Mouse (Mus musculus) liver, embryonic 14.5 days (tissue): ENCODE data around the gene Ahsg. TPM values are rescaled to one million over a fixed set of nuclear protein-coding genes. Genes with fewer than 3 reads are reported as not detected.

ENCODE experiments used
- ATAC-seq: fragments of 200-750 bp; cut with Nextera tagmentation; 2 replicates; pipeline ENCODE4 v1.8.0; 2017; ENCODE audit warnings: moderate number of reproducible peaks, mild to moderate bottlenecking, moderate library complexity; ENCODE audit not compliant: insufficient read depth
- DNase-seq, 3 experiments: peaks; one replicate each; pipeline ENCODE4 v3.0.0-alpha.2; 2012 to 2013; ENCODE audit warnings: low read depth in 3 of 3, low spot score in 3 of 3
- H3K27ac ChIP-seq: fragments of 300-500 bp; sonication (generic); 2 replicates; pipeline ENCODE4 v1.5.1; 2014; ENCODE audit warnings: moderate library complexity, mild to moderate bottlenecking, control low read depth, inconsistent platforms
- H3K27me3 ChIP-seq: fragments of 300-500 bp; sonication (generic); 2 replicates; pipeline ENCODE4 v1.6.1; 2014; ENCODE audit warnings: mild to moderate bottlenecking, low read length, moderate library complexity; ENCODE audit not compliant: control insufficient read depth, insufficient read depth
- H3K36me3 ChIP-seq: fragments of 300-500 bp; sonication (generic); replicated peaks from 2 replicates; pipeline ENCODE4 v1.6.1; 2014; ENCODE audit warnings: low read depth; ENCODE audit not compliant: control insufficient read depth, insufficient read depth
- H3K4me1 ChIP-seq, 2 experiments: fragments of 200-500 bp in 1 of 2; fragments of 300-500 bp in 1 of 2; sonication (generic) in 1 of 2; replicated peaks; 2 replicates each; pipeline ENCODE4 v1.6.1; 2012 to 2014; ENCODE audit warnings: antibody characterized with exemption in 1 of 2, inconsistent platforms in 1 of 2, low read length in 1 of 2; ENCODE audit not compliant: control insufficient read depth in 2 of 2, insufficient read depth in 2 of 2
- H3K4me2 ChIP-seq: fragments of 300-500 bp; sonication (generic); 2 replicates; pipeline ENCODE4 v1.6.1; 2014; ENCODE audit warnings: low read depth, mild to moderate bottlenecking, control low read depth, moderate library complexity
- H3K4me3 ChIP-seq, 2 experiments: fragments of 200-500 bp in 1 of 2; fragments of 300-500 bp in 1 of 2; sonication (generic) in 1 of 2; 2 replicates each; pipeline ENCODE4 v1.5.1; 2012 to 2014; ENCODE audit warnings: low read depth in 2 of 2, low read length in 2 of 2, mild to moderate bottlenecking in 2 of 2, control low read depth in 1 of 2, inconsistent platforms in 1 of 2, moderate library complexity in 1 of 2; ENCODE audit not compliant: insufficient read depth in 1 of 2
- H3K9ac ChIP-seq: fragments of 300-500 bp; sonication (generic); replicated peaks from 2 replicates; pipeline ENCODE4 v1.6.1; 2014; ENCODE audit warnings: mild to moderate bottlenecking, control low read depth, moderate library complexity
- H3K9me3 ChIP-seq: fragments of 300-500 bp; sonication (generic); 2 replicates; pipeline ENCODE4 v1.6.1; 2016; ENCODE audit warnings: low read length, mixed read lengths; ENCODE audit not compliant: control insufficient read depth
- CTCF ChIP-seq: IDR thresholded peaks from 2 replicates; pipeline ENCODE4 v1.5.1; 2016; ENCODE audit warnings: antibody characterized with exemption, low read depth, control low read depth
- EP300 ChIP-seq: IDR thresholded peaks from 2 replicates; pipeline ENCODE4 v1.6.1; 2016; ENCODE audit warnings: antibody characterized with exemption, low read depth
- WGBS: fragments of 180-500 bp; shearing (Covaris S2); extraction: QIAGEN DNeasy Blood & Tissue Kit; methylation state at CpG from one replicate; pipeline ENCODE4 v1.1.7; 2014; ENCODE audit not compliant: insufficient replicate concordance; 5-methylcytosine and 5-hydroxymethylcytosine counted together
- polyA plus RNA-seq, 2 experiments: library from polyadenylated mRNA; depleted of rRNA in 1 of 2; stranded (reverse) in 1 of 2; unstranded in 1 of 2; fragments of >200 nt; fragmentation: Nextera tagmentation in 1 of 2; extraction: Ambion mirVana in 1 of 2; gene quantifications; 2 replicates each; pipeline versions ENCODE4 v1.2.1 to v1.2.3; 2012 to 2014

The Ahsg gene
- 1,135 and 1,143 TPM in 2 replicates for polyA plus RNA-seq (2012; rRNA removed)
- polyA plus RNA-seq (2014; fragmentation: Nextera tagmentation; extraction: Ambion mirVana): 1,052 and 1,153 TPM in 2 replicates

DNA sequence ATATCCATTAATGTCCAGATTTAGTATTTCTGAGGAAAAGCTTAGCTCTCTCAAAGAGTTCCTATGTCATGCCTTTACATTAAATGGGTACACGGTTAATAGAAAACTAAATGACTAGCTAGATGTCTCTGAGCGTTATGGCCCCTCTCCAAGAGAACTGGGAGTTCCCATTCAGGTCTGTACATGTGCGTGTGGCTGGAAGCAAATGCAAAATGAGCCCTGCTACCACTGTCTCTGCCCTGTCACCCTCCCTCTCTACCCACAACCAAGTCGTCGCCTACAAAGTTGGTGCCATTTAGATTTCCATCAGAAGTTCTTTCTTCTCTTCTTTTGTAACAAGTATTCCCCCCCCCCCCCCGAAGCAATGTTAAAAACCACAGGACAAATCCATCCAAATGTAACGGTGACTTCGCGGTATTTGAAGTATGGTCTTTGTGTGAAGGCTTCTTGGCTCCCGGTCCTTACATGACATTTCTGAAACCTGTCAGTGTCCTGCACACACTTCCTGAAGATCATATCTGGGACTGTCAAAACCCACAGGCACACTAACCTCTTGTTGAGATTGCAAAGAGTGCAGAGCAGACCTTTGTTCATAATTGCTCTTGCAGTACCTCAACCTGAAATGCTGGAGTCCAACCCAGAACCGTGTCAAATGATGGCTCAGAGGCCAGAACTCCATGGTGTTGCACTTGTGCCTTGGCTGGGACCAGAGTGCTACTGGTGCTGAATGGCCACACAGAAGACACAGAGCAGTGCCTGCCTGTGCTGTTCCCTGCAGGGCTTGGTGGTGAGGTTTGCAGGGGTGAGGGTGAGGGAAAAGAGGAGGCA is at the start of gene Ahsg:
TSS of gene Ahsg (plus strand) at position 595 of the 828 bp plus-strand sequence.
- DNase-seq (no peak), ATAC-seq (no peak)
- H3K4me1 ChIP-seq: peaks cover 0 to 17% of the 10 kb centered on the region in 2 experiments; a peak in 3 of 4 replicates
- H3K27ac ChIP-seq: peak within 1 kb of the TSS; percentile 23
- H3K9me3 ChIP-seq: no peaks in the 10 kb centered on the region
- H3K4me3 ChIP-seq: peak within 1 kb of the TSS; percentile 45
- WGBS: 24% methylated on average over 11 of the region's 11 CpGs
- no peaks in the 10 kb centered on the region; the same call in 1 of the 2 replicates for H3K36me3 ChIP-seq
- TF ChIP-seq CTCF (no peak), EP300 (no peak)
- H3K4me2 ChIP-seq: no peak within 1 kb of the TSS
- H3K27me3 ChIP-seq: no peaks in the 10 kb centered on the region
- H3K9ac ChIP-seq: peak within 1 kb of the TSS; percentile 40

DNA sequence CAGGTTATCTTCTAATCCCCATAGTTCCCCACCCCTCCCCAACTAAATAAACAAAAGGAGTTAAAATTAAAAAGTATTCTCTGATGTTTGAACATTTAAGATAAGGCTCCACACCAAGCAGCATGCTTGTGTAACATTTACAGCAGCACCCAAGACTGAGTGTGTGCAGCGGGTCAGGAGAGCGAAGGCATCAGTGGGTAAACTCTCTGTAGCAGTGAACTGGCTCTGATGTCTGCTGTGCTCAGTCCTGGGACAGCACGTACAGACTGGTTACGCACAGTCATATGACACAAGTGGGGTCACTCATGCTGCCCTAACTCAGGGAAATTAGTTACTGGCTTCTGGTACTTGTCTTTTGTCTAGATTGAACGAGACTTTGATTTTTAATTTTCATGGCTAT is 48.2 kb upstream of the Ahsg start:
- H3K4me2 ChIP-seq: no peak overlapping the region
- no peak overlapping the region for H3K4me3 ChIP-seq
- peaks cover 11 to 14% of the 10 kb centered on the region in 2 experiments for H3K4me1 ChIP-seq
- DNase-seq (no peak), ATAC-seq (no peak)
- H3K36me3 ChIP-seq: peaks cover 28% of the 10 kb centered on the region
- 80% methylated on average over 5 of the region's 5 CpGs for WGBS
- H3K9me3 ChIP-seq: no peaks in the 10 kb centered on the region
- no peak overlapping the region for H3K27ac ChIP-seq
- no peak overlapping the region for H3K9ac ChIP-seq
- no peaks in the 10 kb centered on the region for H3K27me3 ChIP-seq
- TF ChIP-seq CTCF (no peak), EP300 (no peak)

DNA sequence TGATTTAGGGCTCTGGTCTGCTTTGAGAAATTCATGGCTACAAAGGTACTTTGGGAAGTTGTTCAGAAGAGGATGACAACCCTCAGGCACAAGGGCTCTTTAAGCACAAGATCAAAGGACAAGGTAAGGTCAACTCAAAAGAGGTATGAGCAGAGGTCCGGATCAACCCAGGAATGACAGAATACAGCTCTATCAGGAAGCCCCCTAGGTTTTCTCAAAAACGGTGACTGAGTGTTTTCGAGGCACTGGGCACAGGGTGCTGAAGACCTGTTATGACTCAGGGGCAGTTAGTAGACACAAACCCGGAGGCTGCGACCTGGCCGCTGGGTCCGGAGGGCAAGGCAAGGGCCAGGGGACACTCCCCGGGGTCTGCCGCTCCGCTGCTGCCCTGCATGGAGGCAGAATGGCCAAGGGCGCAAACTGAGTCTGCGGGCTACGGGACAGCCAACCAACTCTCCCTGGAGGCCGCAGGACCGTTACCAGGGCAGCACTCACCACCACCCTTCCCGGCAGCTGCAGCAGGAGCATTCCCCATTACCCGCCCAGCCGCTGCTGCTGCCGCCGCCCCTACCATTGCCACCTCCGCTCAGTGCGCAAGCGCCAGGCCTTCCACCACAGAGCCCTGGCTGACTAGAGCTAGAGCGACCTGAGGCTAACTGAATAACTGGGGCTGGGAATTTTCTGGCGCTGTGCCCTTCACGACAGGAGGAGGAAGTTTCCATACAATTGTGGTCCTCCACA is 46.8 kb upstream of the Ahsg start:
- TF ChIP-seq EP300 (no peak), CTCF (no peak)
- Histone ChIP-seq H3K4me1 (peaks cover 11 to 14% of the 10 kb centered on the region in 2 experiments), H3K9ac (peak overlapping the region; percentile 65), H3K27ac (no peak overlapping the region), H3K4me2 (peak overlapping the region; percentile 68), H3K9me3 (no peaks in the 10 kb centered on the region), H3K27me3 (no peaks in the 10 kb centered on the region), H3K4me3 (peak overlapping the region; percentile 40 to 55), H3K36me3 (peaks cover 21% of the 10 kb centered on the region)
- DNase-seq: peak; percentile 44 to 55 (median 53)
- ATAC-seq: peak; percentile 84
- WGBS: 8% methylated on average over 26 of the region's 26 CpGs

DNA sequence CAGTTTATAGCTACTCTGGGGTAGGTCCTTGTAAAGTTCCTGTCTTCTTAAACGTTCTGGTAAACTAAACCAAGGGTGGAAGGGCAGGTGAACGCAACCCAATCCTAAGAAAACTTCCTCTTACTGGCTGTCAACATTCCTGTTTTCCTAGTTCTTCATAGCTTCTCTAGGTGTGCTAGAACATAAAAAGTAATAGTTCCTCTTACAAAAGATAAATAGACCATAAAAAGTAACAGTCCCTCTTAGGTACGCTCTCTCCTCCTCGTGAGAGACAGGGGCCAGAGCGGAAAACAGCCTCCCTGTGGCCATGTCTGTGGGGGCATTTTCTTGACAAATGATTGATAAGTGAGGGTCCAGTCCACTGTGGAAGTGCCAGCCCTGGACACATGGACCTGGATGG is 46.2 kb upstream of the Ahsg start:
- no peak for ATAC-seq
- no peak for DNase-seq
- peak overlapping the region; percentile 19 for H3K9ac ChIP-seq
- H3K4me2 ChIP-seq: peak overlapping the region; percentile 68
- no peaks in the 10 kb centered on the region for H3K9me3 ChIP-seq
- no peak overlapping the region for H3K27ac ChIP-seq
- TF ChIP-seq EP300: no peak
- no peak for TF ChIP-seq CTCF
- no peaks in the 10 kb centered on the region for H3K27me3 ChIP-seq
- 54% methylated on average over 5 of the region's 5 CpGs for WGBS
- H3K4me1 ChIP-seq: peaks cover 11 to 14% of the 10 kb centered on the region in 2 experiments
- peaks cover 15% of the 10 kb centered on the region for H3K36me3 ChIP-seq
- peak overlapping the region; percentile 40 to 55; a peak in 3 of 4 replicates for H3K4me3 ChIP-seq

DNA sequence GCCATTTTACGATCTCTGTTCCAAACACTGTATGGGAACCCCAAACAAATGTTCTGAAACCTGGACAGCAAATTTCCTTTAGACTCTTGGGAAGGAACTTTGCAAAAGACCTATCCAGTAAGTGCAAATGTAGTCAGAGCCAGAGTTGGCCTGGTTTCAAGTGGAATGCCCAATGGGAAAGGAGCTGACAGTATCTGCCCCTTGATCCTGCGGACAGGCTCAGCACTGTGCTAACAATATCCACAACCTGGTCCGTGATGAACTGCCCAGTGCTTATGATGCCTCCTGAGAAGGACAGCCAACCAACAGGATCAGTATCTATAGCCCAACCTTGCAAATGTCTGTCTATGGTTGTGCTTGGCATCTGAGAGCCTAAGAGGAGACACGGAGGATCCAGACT is 45.6 kb upstream of the Ahsg start:
- Histone ChIP-seq H3K36me3 (peaks cover 11% of the 10 kb centered on the region), H3K9me3 (no peaks in the 10 kb centered on the region), H3K27me3 (no peaks in the 10 kb centered on the region), H3K4me1 (peaks cover 11 to 15% of the 10 kb centered on the region in 2 experiments), H3K27ac (no peak overlapping the region), H3K9ac (no peak overlapping the region), H3K4me2 (peak overlapping the region; percentile 68; the same call in 1 of the 2 replicates), H3K4me3 (no peak overlapping the region)
- no peak for DNase-seq
- TF ChIP-seq EP300: no peak
- no peak for TF ChIP-seq CTCF
- no peak for ATAC-seq
- 80% methylated on average over 4 of the region's 4 CpGs for WGBS
